Mouse (Mus musculus): Measurements from ENCODE around the gene Speg. TPM values are rescaled to one million over a fixed set of nuclear protein-coding genes. Genes with fewer than 3 reads are reported as not detected.

The Speg gene
- polyA plus RNA-seq, 1 experiment from 2014 or later, result 20.3 TPM

DNA sequence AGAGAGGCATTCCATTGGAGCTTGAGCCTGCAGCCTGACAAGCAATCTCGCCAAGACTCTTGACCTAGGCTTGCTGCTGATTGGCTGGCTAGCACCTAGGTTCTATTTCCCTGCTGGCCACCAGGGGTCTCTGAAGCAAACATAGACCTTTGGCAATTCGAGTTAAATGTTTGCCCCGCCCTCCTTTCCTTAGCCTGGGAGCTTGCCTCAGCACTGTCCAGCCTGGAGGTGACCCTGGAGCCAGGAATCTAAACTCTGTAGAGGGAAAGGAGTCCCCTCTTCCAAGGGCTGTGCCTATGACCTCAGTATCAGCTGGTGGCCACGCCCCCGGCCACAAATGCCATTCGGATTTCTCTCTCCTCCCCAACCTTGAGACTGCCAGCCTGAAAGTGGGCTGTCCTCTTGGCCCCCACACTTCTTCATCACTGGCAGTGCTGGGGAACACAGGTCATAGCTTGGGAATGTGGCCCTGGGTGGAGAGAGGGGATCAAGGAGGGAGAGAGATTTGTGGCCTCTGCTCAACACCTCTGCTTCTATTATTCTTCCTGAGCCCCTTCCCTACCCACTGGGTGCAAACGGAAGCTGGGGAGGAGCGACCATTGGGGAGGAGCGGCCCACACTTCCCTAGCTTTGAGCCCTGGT is 23.8 kb downstream of the Speg start:
- Histone ChIP-seq H3K36me3 (ENCODE audit: control insufficient read depth, insufficient read depth, low read length) (peaks cover 51% of the 10 kb centered on the region), H3K4me2 (ENCODE audit: low read depth, low read length) (no peak overlapping the region), H3K27me3 (replicated peaks; ENCODE audit: control insufficient read depth, insufficient read depth, low read length) (no peaks in the 10 kb centered on the region), H3K4me1 (ENCODE audit: control insufficient read depth, insufficient read depth, low read length) (peaks cover 24% of the 10 kb centered on the region), H3K9ac (ENCODE audit: low read depth, low read length) (no peak overlapping the region), H3K9me3 (ENCODE audit: control insufficient read depth, low read length) (no peaks in the 10 kb centered on the region), H3K4me3 (ENCODE audit: low read depth, low read length) (no peak overlapping the region), H3K27ac (replicated peaks; ENCODE audit: low read depth, low read length) (peak overlapping the region; percentile 80)
- WGBS, result 11% methylated on average over 9 of the region's 9 CpGs
- ATAC-seq (ENCODE audit: low read depth) (peak; percentile 51), DNase-seq (ENCODE audit: low spot score) (peak; percentile 89)

DNA sequence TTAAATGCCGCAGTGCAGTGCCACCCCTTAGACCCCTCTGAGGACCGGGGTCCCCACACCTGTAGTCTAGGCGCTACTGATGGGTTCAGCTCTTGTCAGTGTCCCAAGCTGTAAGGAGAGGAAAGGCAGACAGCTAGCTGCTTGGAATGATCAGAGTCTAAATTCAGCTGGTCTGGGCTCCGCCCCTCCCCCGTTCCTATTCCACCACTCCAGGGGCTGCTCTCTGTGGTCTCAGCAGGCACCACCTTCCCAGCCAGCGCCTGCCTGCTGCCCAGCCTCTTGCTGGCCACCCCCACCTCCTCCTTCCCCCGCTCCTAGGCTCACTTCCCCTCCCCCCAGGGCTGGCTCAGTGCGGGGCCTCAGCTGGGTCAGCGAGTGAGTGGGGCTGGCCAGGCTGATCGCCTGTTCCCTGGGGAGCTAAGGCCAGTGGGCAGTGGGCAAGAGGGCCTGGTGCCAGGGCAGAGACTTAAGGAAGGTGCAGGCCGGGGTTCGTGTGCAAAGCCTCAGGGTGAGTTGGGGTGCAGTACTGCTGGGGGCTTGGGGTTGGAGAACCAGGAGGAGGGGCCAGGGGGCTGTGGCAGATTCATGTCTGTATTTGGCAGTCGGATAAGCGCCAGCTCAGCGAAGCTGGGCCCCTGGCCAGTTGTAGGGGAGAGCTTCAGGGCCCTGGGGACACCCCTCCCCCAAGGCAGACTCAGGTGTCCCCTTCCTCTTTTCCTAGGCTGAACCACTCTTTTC is 24.8 kb downstream of the Speg start:
- no peaks in the 10 kb centered on the region for H3K27me3 ChIP-seq (replicated peaks; ENCODE audit: control insufficient read depth, insufficient read depth, low read length)
- H3K4me2 ChIP-seq (ENCODE audit: low read depth, low read length), result peak overlapping the region; percentile 43
- H3K9ac ChIP-seq (ENCODE audit: low read depth, low read length), result peak overlapping the region; percentile 55
- 11% methylated on average over 13 of the region's 15 CpGs for WGBS
- no peaks in the 10 kb centered on the region for H3K9me3 ChIP-seq (ENCODE audit: control insufficient read depth, low read length)
- ATAC-seq (ENCODE audit: low read depth), result peak; percentile 87
- peak overlapping the region; percentile 80 for H3K27ac ChIP-seq (replicated peaks; ENCODE audit: low read depth, low read length)
- H3K4me1 ChIP-seq (ENCODE audit: control insufficient read depth, insufficient read depth, low read length), result peaks cover 24% of the 10 kb centered on the region
- peaks cover 56% of the 10 kb centered on the region for H3K36me3 ChIP-seq (ENCODE audit: control insufficient read depth, insufficient read depth, low read length)
- peak overlapping the region; percentile 13; the same call in 1 of the 2 replicates for H3K4me3 ChIP-seq (ENCODE audit: low read depth, low read length)
- peak; percentile 88 for DNase-seq (ENCODE audit: low spot score)

DNA sequence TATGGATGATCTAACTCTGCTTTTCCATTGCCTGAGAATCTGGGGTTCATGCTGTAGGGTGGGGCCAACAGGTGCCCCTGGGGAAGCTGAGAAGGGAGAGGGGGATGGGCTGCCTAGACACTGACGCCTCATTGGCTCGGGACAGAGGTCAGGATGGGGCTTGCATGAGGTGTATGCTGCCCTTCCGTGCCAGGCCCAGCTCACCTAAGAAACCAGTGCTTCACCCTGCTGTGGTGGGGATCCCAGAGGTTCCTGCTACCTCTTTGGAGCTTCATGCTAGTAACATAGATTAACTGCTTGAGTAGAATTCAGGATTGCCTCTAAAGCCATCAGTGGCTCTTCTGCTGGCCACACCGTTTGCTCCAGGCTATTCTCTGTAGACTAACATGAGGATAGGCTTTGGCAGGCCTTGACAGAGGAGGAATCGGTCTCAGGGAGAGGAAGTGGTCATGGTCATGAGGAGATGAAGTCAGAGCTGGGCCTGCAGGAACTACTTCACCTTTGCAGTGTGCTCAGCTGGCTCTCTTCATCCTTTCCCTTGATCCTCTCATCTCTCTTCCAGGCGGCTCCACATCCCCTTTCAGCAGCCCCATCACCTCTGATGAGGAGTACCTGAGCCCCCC is 25.5 kb downstream of the Speg start:
- no peaks in the 10 kb centered on the region for H3K27me3 ChIP-seq (replicated peaks; ENCODE audit: control insufficient read depth, insufficient read depth, low read length)
- H3K9ac ChIP-seq (ENCODE audit: low read depth, low read length), result peak overlapping the region; percentile 55
- peaks cover 24% of the 10 kb centered on the region for H3K4me1 ChIP-seq (ENCODE audit: control insufficient read depth, insufficient read depth, low read length)
- DNase-seq (ENCODE audit: low spot score) (no peak), ATAC-seq (ENCODE audit: low read depth) (no peak)
- H3K4me3 ChIP-seq (ENCODE audit: low read depth, low read length), result peak overlapping the region; percentile 13; the same call in 1 of the 2 replicates
- peak overlapping the region; percentile 80 for H3K27ac ChIP-seq (replicated peaks; ENCODE audit: low read depth, low read length)
- H3K4me2 ChIP-seq (ENCODE audit: low read depth, low read length), result peak overlapping the region; percentile 43
- peaks cover 54% of the 10 kb centered on the region for H3K36me3 ChIP-seq (ENCODE audit: control insufficient read depth, insufficient read depth, low read length)
- no peaks in the 10 kb centered on the region for H3K9me3 ChIP-seq (ENCODE audit: control insufficient read depth, low read length)
- 30% methylated on average over 6 of the region's 6 CpGs for WGBS

DNA sequence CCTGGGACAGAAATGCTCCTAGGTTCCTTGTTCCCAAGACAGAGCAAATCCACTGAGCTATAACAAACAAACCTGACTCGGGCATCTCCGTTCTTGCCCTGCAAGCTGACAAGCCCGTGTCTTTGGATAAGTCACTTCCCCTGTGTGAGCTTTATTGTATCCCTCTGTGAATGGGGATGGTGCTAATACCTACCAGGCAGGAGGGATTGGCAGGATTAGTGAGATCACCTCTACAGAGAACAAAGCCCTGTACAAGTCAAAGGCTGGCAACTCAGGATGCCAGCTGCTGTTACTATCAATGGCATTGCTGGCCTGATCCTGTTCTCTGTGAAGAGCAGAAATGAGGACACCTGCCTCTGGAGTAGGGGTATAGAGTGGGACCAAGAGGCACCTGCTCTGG is 30.4 kb downstream of the Speg start:
- Histone ChIP-seq H3K4me1 (ENCODE audit: control insufficient read depth, insufficient read depth, low read length) (peaks cover 2% of the 10 kb centered on the region), H3K9me3 (ENCODE audit: control insufficient read depth, low read length) (no peaks in the 10 kb centered on the region), H3K4me3 (ENCODE audit: low read depth, low read length) (no peak overlapping the region), H3K9ac (ENCODE audit: low read depth, low read length) (no peak overlapping the region), H3K4me2 (ENCODE audit: low read depth, low read length) (no peak overlapping the region), H3K27ac (replicated peaks; ENCODE audit: low read depth, low read length) (no peak overlapping the region), H3K27me3 (replicated peaks; ENCODE audit: control insufficient read depth, insufficient read depth, low read length) (no peaks in the 10 kb centered on the region), H3K36me3 (ENCODE audit: control insufficient read depth, insufficient read depth, low read length) (peaks cover 57% of the 10 kb centered on the region)
- DNase-seq (ENCODE audit: low spot score), result no peak
- WGBS, result 84% methylated on average over 3 of the region's 3 CpGs
- no peak for ATAC-seq (ENCODE audit: low read depth)

DNA sequence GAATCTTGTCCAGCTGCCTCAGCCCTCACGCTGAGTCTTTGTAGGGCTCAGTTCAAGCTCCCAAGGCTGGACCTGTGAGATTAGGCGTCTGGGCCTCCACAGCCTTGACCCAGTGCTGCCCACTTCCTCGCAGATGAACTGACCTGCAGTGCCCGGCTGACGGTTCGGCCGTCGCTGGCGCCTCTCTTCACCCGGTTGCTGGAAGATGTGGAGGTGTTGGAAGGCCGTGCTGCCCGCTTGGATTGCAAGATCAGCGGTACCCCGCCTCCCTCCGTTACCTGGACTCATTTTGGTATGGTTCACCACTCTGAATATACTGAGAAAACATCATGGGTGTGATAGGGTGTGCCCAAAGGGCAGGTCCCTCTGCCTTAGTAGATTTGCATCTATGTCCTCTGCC is 31.1 kb downstream of the Speg start:
- Histone ChIP-seq H3K27ac (replicated peaks; ENCODE audit: low read depth, low read length) (no peak overlapping the region), H3K4me1 (ENCODE audit: control insufficient read depth, insufficient read depth, low read length) (no peaks in the 10 kb centered on the region), H3K4me3 (ENCODE audit: low read depth, low read length) (no peak overlapping the region), H3K9ac (ENCODE audit: low read depth, low read length) (no peak overlapping the region), H3K36me3 (ENCODE audit: control insufficient read depth, insufficient read depth, low read length) (peaks cover 56% of the 10 kb centered on the region), H3K9me3 (ENCODE audit: control insufficient read depth, low read length) (no peaks in the 10 kb centered on the region), H3K27me3 (replicated peaks; ENCODE audit: control insufficient read depth, insufficient read depth, low read length) (no peaks in the 10 kb centered on the region), H3K4me2 (ENCODE audit: low read depth, low read length) (no peak overlapping the region)
- 93% methylated on average over 15 of the region's 15 CpGs for WGBS
- ATAC-seq (ENCODE audit: low read depth) (no peak), DNase-seq (ENCODE audit: low spot score) (no peak)

DNA sequence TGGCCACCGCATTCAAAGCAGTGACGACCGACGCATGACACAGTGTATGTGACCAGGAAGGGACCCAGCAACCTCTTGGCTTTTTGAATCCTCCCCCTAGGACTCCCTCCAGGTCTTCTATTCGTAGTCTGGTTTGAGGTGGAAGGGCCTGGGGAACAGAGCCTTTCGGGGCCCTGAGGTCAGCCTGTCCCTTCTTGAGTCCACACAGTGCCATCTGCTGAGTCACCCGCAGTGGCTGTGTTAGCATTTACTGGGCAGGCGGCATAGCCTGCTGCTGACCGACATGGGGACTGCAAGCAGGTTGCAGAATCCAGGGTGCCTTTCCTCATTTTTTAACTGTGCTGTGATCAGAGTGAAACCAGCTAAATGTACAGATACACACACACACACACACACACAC is 32.0 kb downstream of the Speg start:
- ATAC-seq (ENCODE audit: low read depth), result no peak
- H3K9ac ChIP-seq (ENCODE audit: low read depth, low read length), result no peak overlapping the region
- H3K36me3 ChIP-seq (ENCODE audit: control insufficient read depth, insufficient read depth, low read length), result peaks cover 47% of the 10 kb centered on the region
- H3K9me3 ChIP-seq (ENCODE audit: control insufficient read depth, low read length), result no peaks in the 10 kb centered on the region
- no peaks in the 10 kb centered on the region for H3K4me1 ChIP-seq (ENCODE audit: control insufficient read depth, insufficient read depth, low read length)
- H3K27ac ChIP-seq (replicated peaks; ENCODE audit: low read depth, low read length), result no peak overlapping the region
- no peak for DNase-seq (ENCODE audit: low spot score)
- WGBS, result 93% methylated on average over 9 of the region's 9 CpGs
- H3K4me2 ChIP-seq (ENCODE audit: low read depth, low read length), result no peak overlapping the region
- H3K4me3 ChIP-seq (ENCODE audit: low read depth, low read length), result no peak overlapping the region
- H3K27me3 ChIP-seq (replicated peaks; ENCODE audit: control insufficient read depth, insufficient read depth, low read length), result no peaks in the 10 kb centered on the region

DNA sequence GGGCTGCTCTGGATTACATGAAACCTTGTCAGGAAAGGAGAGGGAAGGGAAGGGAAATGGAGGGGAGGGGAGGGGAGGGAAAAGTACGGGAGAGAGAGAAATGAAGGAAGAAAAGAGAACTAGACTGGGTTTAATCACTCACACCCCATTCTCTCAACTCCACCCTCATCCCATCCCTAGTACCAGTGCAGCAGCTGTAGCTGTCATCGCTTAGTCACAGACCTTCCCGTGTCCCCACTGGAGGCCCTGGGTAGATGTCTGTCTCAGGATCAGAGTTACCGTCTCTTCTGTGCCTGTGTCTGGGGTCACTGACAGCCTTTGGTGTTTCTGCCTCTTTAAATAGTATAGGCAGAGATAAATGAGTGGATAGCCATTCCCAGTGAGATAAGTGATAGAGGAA is 33.1 kb downstream of the Speg start:
- H3K36me3 ChIP-seq (ENCODE audit: control insufficient read depth, insufficient read depth, low read length), result peaks cover 35% of the 10 kb centered on the region; the same call in 1 of the 2 replicates
- ATAC-seq (ENCODE audit: low read depth), result no peak
- no peak for DNase-seq (ENCODE audit: low spot score)
- 73% methylated on average over 4 of the region's 4 CpGs for WGBS
- H3K27me3 ChIP-seq (replicated peaks; ENCODE audit: control insufficient read depth, insufficient read depth, low read length), result no peaks in the 10 kb centered on the region
- H3K9me3 ChIP-seq (ENCODE audit: control insufficient read depth, low read length), result no peaks in the 10 kb centered on the region
- H3K4me2 ChIP-seq (ENCODE audit: low read depth, low read length), result no peak overlapping the region
- H3K9ac ChIP-seq (ENCODE audit: low read depth, low read length), result no peak overlapping the region
- no peak overlapping the region for H3K4me3 ChIP-seq (ENCODE audit: low read depth, low read length)
- H3K4me1 ChIP-seq (ENCODE audit: control insufficient read depth, insufficient read depth, low read length), result no peaks in the 10 kb centered on the region
- no peak overlapping the region for H3K27ac ChIP-seq (replicated peaks; ENCODE audit: low read depth, low read length)

DNA sequence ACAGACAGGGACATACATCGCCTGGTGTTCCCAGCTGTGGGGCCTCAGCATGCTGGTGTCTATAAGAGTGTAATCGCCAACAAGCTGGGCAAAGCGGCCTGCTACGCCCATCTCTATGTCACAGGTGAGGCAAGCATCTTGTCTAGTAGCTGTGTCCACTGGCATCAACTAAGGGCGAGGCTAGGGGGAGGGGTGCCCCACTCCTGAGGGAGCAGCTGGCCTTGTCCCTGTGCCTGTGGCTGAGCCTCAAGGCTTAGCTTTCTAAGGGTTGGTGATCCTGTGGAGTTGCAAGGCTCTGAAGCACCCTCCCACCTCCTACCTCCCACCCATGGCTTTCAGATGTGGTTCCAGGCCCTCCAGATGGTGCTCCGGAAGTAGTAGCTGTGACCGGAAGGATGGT is 34.9 kb downstream of the Speg start:
- no peak overlapping the region for H3K4me3 ChIP-seq (ENCODE audit: low read depth, low read length)
- H3K9me3 ChIP-seq (ENCODE audit: control insufficient read depth, low read length), result no peaks in the 10 kb centered on the region
- no peaks in the 10 kb centered on the region for H3K27me3 ChIP-seq (replicated peaks; ENCODE audit: control insufficient read depth, insufficient read depth, low read length)
- WGBS, result 94% methylated on average over 6 of the region's 7 CpGs
- H3K9ac ChIP-seq (ENCODE audit: low read depth, low read length), result no peak overlapping the region
- H3K4me1 ChIP-seq (ENCODE audit: control insufficient read depth, insufficient read depth, low read length), result no peaks in the 10 kb centered on the region
- DNase-seq (ENCODE audit: low spot score) (no peak), ATAC-seq (ENCODE audit: low read depth) (no peak)
- peaks cover 22% of the 10 kb centered on the region; the same call in 1 of the 2 replicates for H3K36me3 ChIP-seq (ENCODE audit: control insufficient read depth, insufficient read depth, low read length)
- no peak overlapping the region for H3K27ac ChIP-seq (replicated peaks; ENCODE audit: low read depth, low read length)
- no peak overlapping the region for H3K4me2 ChIP-seq (ENCODE audit: low read depth, low read length)
